Mouse (Mus musculus): ENCODE results near the gene Hand1. TPM values are rescaled to one million over a fixed set of nuclear protein-coding genes. Genes with fewer than 3 reads are reported as not detected.

Gene Hand1
- 6.4 and 16.8 TPM in 2 replicates for polyA plus RNA-seq (2012; rRNA removed; ENCODE audit: low replicate concordance)

GRCm38 (mm10) chr11:57832552-57833201 lies at the start of gene Hand1:
Gene Hand1, minus strand, starts transcription at chr11:57832818.

GRCm38 (mm10) chr11:57800971-57801765 lies 31.4 kb downstream of the Hand1 start, which contains the start of gene Sap30l:
Gene Sap30l, plus strand, starts transcription at chr11:57801637.

Other genes starting within 250 kb of the Hand1 start
- gene Galnt10, start 187.4 kb downstream of the Hand1 start, polyA plus RNA-seq (2012; rRNA removed; ENCODE audit: low replicate concordance), result 26.1 and 38.6 TPM in 2 replicates
- gene Sap30l, start 31.2 kb downstream of the Hand1 start, polyA plus RNA-seq (2012; rRNA removed; ENCODE audit: low replicate concordance), result 38.6 and 143 TPM in 2 replicates
- 20.1 and 24.5 TPM in 2 replicates for gene Larp1, start 176.2 kb upstream of the Hand1 start, polyA plus RNA-seq (2012; rRNA removed; ENCODE audit: low replicate concordance)